Mouse (Mus musculus) kidney, postnatal 0 days (tissue): ENCODE results near the gene Sap30bp. TPM values are rescaled to one million over a fixed set of nuclear protein-coding genes. Genes with fewer than 3 reads are reported as not detected.
A peak's percentile ranks its signal among the peaks of the same experiment; 100 is the strongest.

ENCODE experiments used
- ATAC-seq: fragments of 200-750 bp; cut with Nextera tagmentation; replicated peaks from 2 replicates; pipeline ENCODE4 v1.8.0; 2017; ENCODE audit warnings: low read depth, moderate number of reproducible peaks, moderate TSS enrichment, moderate library complexity; ENCODE audit not compliant: low FRiP score
- DNase-seq: peaks from one replicate; pipeline ENCODE4 v3.0.0-alpha.2; 2016; ENCODE audit warnings: low spot score
- H3K27ac ChIP-seq: fragments of 300-500 bp; sonication (generic); 2 replicates; pipeline ENCODE4 v1.5.1; 2014; ENCODE audit warnings: mild to moderate bottlenecking
- H3K27me3 ChIP-seq: fragments of 300-500 bp; sonication (generic); 2 replicates; pipeline ENCODE4 v1.6.1; 2014; ENCODE audit warnings: low read length, mixed read lengths; ENCODE audit not compliant: insufficient read depth
- H3K36me3 ChIP-seq: fragments of 300-500 bp; sonication (generic); 2 replicates; pipeline ENCODE4 v1.6.1; 2014; ENCODE audit warnings: low read length, mixed read lengths; ENCODE audit not compliant: insufficient read depth
- H3K4me1 ChIP-seq: fragments of 300-500 bp; sonication (generic); replicated peaks from 2 replicates; pipeline ENCODE4 v1.6.1; 2014; ENCODE audit warnings: antibody characterized with exemption, low read length, mixed read lengths; ENCODE audit not compliant: insufficient read depth
- H3K4me2 ChIP-seq: fragments of 300-500 bp; sonication (generic); 2 replicates; pipeline ENCODE4 v1.6.1; 2014; ENCODE audit warnings: mild to moderate bottlenecking, low read length, moderate library complexity, mixed read lengths
- H3K4me3 ChIP-seq: fragments of 300-500 bp; sonication (generic); replicated peaks from 2 replicates; pipeline ENCODE4 v1.5.1; 2014; ENCODE audit warnings: low read depth, low read length
- H3K9ac ChIP-seq: fragments of 300-500 bp; sonication (generic); 2 replicates; pipeline ENCODE4 v1.6.1; 2014; ENCODE audit warnings: low read depth, low read length
- H3K9me3 ChIP-seq: fragments of 300-500 bp; sonication (generic); replicated peaks from 2 replicates; pipeline ENCODE4 v1.6.1; 2016; ENCODE audit warnings: low read length, inconsistent platforms, mixed read lengths
- CTCF ChIP-seq: IDR thresholded peaks from 2 replicates; pipeline ENCODE4 v1.5.1; 2016; ENCODE audit warnings: antibody characterized with exemption, low read depth, mild to moderate bottlenecking, moderate library complexity
- WGBS: fragments of 180-500 bp; shearing (Covaris S2); extraction: QIAGEN DNeasy Blood & Tissue Kit; methylation state at CpG from one replicate; pipeline ENCODE4 v1.1.7; 2014; 5-methylcytosine and 5-hydroxymethylcytosine counted together
- polyA plus RNA-seq: library from polyadenylated mRNA; unstranded; fragments of >200 nt; fragmentation: Nextera tagmentation; extraction: Ambion mirVana; gene quantifications from 2 replicates; pipeline ENCODE4 v1.2.1, GENCODE M21; 2015

Gene Sap30bp
- polyA plus RNA-seq, 1 experiment from 2014 or later = 37.2 TPM

GRCm38 (mm10) chr11:116010948-116011347 lies 77.9 kb downstream of the Sap30bp start:
- no peak overlapping the region for H3K4me2 ChIP-seq
- no peaks in the 10 kb centered on the region for H3K9me3 ChIP-seq
- H3K36me3 ChIP-seq = 0 out of 2 replicates have a peak, but pooled peaks cover 13% of the 10 kb centered on the region
- 73% methylated on average over 5 of the region's 5 CpGs for WGBS
- no peak overlapping the region for H3K27ac ChIP-seq
- TF ChIP-seq CTCF = no peak
- DNase-seq (no peak), ATAC-seq (no peak)
- no peaks in the 10 kb centered on the region for H3K27me3 ChIP-seq
- peaks cover 4% of the 10 kb centered on the region for H3K4me1 ChIP-seq
- H3K4me3 ChIP-seq = no peak overlapping the region
- no peak overlapping the region for H3K9ac ChIP-seq

DNA sequence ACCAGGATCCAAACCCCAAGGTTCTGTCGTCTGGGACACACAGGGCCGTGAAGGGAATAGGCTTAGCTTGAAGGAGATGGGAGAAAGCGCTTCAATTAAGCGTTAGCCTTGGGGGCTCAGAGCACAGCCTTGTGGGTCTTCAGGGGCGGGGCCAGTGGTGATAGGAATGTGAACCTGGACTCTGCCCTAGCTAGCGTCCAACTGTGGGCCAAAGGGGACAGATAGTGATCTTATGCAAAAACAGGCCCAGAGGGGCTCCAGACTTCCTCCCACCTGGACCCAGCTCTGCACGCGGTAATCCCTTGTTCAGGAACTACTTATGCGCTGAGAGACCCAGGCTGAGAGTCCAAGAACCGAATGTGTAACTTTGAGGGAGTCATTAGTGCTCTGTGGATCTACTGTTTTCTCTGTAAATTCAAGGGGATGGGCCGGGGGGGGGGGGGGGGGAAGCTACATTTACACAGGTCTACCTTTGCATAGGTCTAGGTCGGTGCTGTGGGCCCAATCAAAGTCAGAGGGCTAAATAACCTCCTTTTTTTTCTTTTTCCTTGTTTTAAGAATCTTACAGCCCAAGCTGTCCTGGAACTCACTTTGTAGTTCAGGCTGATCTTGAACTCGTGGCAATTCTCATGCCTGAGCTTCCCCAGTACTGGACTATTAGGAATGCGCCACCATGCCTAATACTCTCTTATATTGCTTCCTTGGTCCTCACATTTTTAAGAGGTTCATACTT lies 78.6 kb downstream of the Sap30bp start:
- Histone ChIP-seq H3K9ac (peak overlapping the region; percentile 83), H3K4me3 (peak overlapping the region; percentile 70), H3K4me1 (peaks cover 4% of the 10 kb centered on the region), H3K4me2 (peak overlapping the region; percentile 95), H3K27me3 (no peaks in the 10 kb centered on the region), H3K36me3 (0 out of 2 replicates have a peak, but pooled peaks cover 13% of the 10 kb centered on the region), H3K27ac (peak overlapping the region; percentile 94), H3K9me3 (no peaks in the 10 kb centered on the region)
- TF ChIP-seq CTCF = no peak
- DNase-seq = no peak
- 18% methylated on average over 14 of the region's 14 CpGs for WGBS
- ATAC-seq = no peak; the same call in 1 of the 2 replicates

DNA sequence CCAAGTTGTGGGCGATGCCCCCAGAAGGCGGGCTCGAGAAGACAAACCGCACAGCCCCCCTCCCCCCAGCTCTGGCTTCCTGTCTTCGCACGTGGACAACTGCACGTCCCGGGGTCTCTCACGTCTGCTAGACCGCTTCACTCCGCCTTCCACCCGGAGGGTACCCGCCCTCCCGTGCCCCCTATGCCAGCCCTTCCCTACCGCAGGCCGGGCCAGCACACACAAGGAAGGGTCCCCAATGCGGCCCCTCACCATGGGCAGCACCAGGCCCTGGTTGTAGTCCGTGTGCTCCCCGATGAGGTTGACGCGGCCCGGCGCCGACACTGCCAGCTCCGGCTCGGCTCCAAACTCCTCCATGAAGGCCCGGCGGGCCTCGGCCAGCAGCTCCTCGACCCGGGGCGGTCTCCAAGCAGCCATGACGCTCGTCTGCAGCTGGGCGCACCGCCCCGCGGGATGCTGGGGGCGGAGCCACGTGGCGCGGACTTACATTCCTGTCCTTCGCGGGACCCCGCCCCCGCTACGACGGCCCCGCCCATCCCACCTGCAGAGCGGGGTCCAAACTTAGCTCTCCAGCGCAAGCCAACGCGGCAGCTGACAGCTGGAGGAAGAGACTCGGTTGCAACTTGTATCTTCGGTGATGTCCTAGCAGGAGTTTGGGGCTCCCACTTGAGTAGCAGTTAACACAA lies 79.3 kb downstream of the Sap30bp start, which contains the start of gene Galk1:
Galk1 (minus strand) TSS at position 458 of the 686 bp plus-strand sequence.
- peak; percentile 94 for DNase-seq
- peak within 1 kb of the TSS; percentile 70 for H3K4me3 ChIP-seq

DNA sequence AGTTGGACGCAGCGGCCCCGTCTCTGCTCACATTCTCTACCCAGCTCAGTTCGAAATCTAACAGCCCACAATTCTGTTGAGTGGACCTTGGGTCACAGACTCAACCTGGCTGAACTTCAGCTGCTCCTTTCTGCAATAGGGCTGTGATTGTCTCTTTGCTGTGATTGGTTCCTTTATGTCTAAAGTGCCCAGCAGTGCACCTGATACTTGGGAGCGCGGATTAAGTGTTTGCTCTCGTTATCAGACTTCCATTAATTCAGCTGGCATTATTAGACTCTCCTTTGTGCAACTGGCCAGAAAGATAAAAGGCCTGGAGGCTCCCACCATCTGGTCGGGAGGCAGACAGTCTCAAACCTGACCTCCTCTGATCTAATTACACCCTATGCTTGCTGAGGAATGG lies 81.7 kb downstream of the Sap30bp start:
- WGBS = 54% methylated on average over 8 of the region's 8 CpGs
- Histone ChIP-seq H3K4me2 (no peak overlapping the region), H3K9me3 (no peaks in the 10 kb centered on the region), H3K27me3 (no peaks in the 10 kb centered on the region), H3K4me1 (peaks cover 4% of the 10 kb centered on the region), H3K36me3 (no peaks in the 10 kb centered on the region), H3K27ac (no peak overlapping the region), H3K9ac (no peak overlapping the region), H3K4me3 (no peak overlapping the region)
- ATAC-seq (no peak), DNase-seq (no peak)
- no peak for TF ChIP-seq CTCF

More for the DNA sequence above, 79.3 kb downstream of the Sap30bp start, which contains the start of gene Galk1:
- TF ChIP-seq CTCF = no peak
- peak; percentile 85 for ATAC-seq
- H3K27me3 ChIP-seq = no peaks in the 10 kb centered on the region
- peak within 1 kb of the TSS; percentile 94 for H3K27ac ChIP-seq
- no peaks in the 10 kb centered on the region for H3K9me3 ChIP-seq
- peak within 1 kb of the TSS; percentile 95 for H3K4me2 ChIP-seq
- H3K9ac ChIP-seq = peak within 1 kb of the TSS; percentile 83
- H3K4me1 ChIP-seq = peaks cover 4% of the 10 kb centered on the region
- WGBS = under 1% methylated on average over 55 of the region's 55 CpGs
- H3K36me3 ChIP-seq = 0 out of 2 replicates have a peak, but pooled peaks cover 13% of the 10 kb centered on the region

Other genes with a start within 250 kb of the Sap30bp start
- 69.9 and 72.8 TPM in 2 replicates for gene Grb2, start 224.7 kb upstream of the Sap30bp start, polyA plus RNA-seq
- gene Tmem94, start 167.8 kb upstream of the Sap30bp start, polyA plus RNA-seq = 19.6 TPM in 2 replicates
- gene Caskin2, start 119.6 kb upstream of the Sap30bp start, polyA plus RNA-seq = 14.2 and 14.4 TPM in 2 replicates
- gene Tsen54, start 118.6 kb upstream of the Sap30bp start, polyA plus RNA-seq = 34.7 and 36.2 TPM in 2 replicates
- 54.5 and 61.2 TPM in 2 replicates for gene Llgl2, start 109.2 kb upstream of the Sap30bp start, polyA plus RNA-seq
- gene Myo15b, start 74.9 kb upstream of the Sap30bp start, polyA plus RNA-seq = 16.5 and 17.6 TPM in 2 replicates
- gene Smim5, start 33.3 kb upstream of the Sap30bp start, polyA plus RNA-seq = 11.1 and 12.1 TPM in 2 replicates
- 13.7 and 16.1 TPM in 2 replicates for gene Smim6, start 21.3 kb upstream of the Sap30bp start, polyA plus RNA-seq
- 11.1 and 11.7 TPM in 2 replicates for gene Recql5, start 195 bp downstream of the Sap30bp start, polyA plus RNA-seq
- 2.9 and 3.1 TPM in 2 replicates for gene Itgb4, start 41.4 kb downstream of the Sap30bp start, polyA plus RNA-seq
- 149 and 156 TPM in 2 replicates for gene Galk1, start 79.4 kb downstream of the Sap30bp start, polyA plus RNA-seq
- 1,980 and 2,021 TPM in 2 replicates for gene H3f3b, start 94.7 kb downstream of the Sap30bp start, polyA plus RNA-seq
- 21.4 and 23.3 TPM in 2 replicates for gene Unk, start 97.0 kb downstream of the Sap30bp start, polyA plus RNA-seq
- 0.54 and 0.75 TPM in 2 replicates for gene Unc13d, start 144.7 kb downstream of the Sap30bp start, polyA plus RNA-seq
- gene Wbp2, start 153.7 kb downstream of the Sap30bp start, polyA plus RNA-seq = 121 and 125 TPM in 2 replicates
- 40.8 and 41.7 TPM in 2 replicates for gene Trim47, start 193.9 kb downstream of the Sap30bp start, polyA plus RNA-seq
- gene Trim65, start 197.8 kb downstream of the Sap30bp start, polyA plus RNA-seq = 3.1 and 3.3 TPM in 2 replicates
- 81.1 and 89.8 TPM in 2 replicates for gene Mrpl38, start 205.6 kb downstream of the Sap30bp start, polyA plus RNA-seq
- 16.8 and 20.0 TPM in 2 replicates for gene Fbf1, start 234.9 kb downstream of the Sap30bp start, polyA plus RNA-seq